Mouse (Mus musculus): Measurements from ENCODE around the gene Kcnk12.

Kcnk12 gene

DNA sequence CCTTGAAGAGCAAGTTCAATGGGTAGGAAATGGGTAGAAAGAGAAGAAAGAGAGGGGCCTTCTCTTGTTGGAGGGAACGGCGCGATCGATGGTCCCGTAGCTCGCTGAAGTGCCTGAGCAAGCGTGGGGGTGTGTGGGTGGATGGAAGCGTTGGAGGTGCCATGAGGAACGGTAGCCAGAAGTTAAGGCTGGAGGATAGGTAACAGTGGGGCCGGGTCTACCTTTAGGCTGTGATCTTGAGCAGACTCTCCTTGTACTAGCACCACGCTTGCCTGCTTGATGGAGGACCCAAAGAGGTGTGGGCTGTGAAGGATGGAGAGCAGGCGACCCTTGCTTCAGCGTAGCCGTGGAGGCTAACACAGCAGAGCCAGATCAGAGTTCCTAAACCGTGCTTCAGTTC lies 12.1 kb downstream of the Kcnk12 start:
- DNase-seq (ENCODE audit: low spot score): no peak

DNA sequence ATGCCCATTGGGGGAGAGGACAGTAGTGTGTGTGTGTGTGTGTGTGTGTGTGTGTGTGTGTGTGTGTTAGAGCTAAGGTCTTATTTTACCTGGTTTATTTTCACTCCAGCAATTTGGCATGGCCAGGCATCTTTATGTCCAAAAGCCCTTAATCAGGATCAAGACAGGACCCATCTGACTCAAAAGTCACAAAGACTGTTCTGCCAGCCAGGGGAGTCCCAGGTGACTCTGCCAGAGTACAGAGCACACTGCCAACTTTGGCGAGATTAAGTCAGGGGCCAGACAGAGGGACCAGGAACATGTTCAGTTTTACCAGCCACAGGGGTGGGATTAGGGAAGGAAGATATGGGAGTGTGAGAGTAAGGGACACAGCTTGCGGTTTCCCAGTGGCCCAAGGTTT lies 12.9 kb downstream of the Kcnk12 start:
- DNase-seq (ENCODE audit: low spot score): no peak

DNA sequence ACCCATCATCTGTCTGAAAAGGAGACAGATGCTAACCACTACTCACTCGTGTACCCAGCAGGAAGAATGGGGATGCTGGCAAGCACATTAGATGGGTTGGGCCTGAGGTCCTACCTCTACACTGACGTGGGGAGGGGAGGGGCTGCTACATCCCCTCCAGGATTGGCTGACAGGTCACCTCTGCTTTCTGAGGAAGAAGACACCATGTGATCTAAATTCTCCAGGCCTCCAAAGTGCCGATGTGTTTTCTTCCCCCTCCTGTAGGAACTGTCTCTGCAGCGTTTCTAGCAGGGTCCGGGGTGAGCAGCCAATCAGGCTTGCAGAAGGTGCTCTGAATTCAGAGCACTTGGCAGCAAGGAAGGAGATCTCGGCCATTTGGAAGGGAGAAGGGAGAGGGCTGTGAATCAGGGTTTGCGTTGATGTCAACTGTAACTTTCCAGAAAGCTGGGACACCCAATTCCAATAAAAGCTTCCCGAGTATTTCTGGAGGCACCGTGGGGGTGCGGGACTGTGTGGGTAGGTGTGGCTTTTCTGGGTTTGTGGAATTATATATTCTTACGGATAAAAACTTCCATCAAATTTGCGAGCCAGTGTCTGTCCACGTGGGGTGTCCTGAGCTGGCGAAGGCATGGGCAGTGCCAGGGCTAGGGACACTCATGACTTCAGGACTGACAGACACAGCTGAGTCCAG lies 13.5 kb downstream of the Kcnk12 start:
- DNase-seq (ENCODE audit: low spot score): no peak

DNA sequence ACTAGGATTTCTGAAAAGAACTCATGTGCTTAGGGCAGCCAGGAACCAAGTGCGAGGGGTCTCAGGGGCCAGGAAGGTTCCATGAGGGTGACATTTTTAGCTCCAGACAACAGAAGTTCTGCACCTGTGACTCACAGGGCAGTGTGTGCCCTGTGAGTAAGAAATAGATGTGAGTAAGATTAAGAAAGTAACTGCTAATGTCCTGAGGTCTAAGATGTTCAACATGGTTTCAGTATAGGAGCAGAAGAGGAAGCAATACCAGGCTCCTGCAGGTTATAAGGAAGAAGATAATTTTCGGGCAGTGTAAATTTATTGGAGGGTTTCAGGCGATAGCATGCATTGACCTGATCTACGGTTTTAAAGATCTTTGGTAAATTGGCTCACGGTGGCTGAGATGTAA lies 16.6 kb downstream of the Kcnk12 start:
- no peak for DNase-seq (ENCODE audit: low spot score)

DNA sequence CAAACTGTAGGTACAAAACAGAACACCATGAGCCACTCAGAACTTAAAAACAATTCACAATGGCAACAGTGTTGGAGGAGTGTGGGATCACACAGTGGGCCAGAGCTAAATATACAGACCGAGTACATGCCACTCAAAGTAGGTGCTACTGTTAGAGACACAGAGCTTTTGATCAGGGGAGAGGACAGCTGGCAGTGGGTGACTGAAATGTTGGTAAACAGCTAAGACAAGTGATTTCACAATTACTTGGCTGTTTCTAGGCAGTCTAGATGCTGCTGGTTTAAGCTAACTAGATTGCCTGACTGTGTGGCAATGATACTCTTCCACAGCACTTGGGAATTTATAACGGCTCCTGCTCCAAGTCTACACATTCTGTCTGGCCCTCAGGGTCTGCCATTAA lies 17.6 kb downstream of the Kcnk12 start:
- DNase-seq (ENCODE audit: low spot score): no peak

DNA sequence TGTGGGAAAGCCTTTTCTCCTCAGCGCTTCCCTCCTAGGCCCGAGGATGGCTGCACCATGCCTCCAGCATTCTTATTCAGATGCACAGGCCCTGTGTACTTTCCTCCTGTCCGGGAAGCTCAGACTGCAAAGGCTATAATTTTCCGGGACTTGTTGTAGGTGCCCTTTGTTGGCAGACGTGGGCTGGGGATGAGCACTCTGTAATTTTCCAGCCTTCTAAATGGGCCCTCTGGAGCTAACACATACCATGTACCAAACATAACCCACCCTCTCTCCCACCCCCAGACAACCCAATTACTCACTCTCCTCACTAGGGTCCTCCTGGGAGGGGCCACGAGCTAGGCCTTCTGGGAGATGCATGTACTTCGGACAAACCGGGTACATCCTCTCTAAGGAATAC lies 22.8 kb downstream of the Kcnk12 start:
- no peak for DNase-seq (ENCODE audit: low spot score)

DNA sequence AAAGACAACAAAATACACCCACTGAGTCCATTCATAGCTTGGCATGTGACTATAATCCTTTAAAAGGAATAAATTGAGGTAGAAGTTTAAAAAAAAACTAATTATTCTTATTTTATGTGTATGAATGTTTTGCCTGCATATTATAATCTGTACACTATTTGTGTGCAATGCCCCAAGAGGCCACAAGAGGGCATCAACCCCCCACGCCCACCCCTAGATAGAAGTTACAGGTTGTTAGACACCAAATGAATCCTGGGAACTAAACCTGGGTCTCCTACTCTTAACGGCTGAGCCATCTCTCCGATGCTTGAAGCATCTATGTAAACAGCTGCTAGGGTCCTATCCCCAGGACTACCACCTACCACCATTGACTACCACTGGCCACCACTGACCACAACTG lies 24.6 kb downstream of the Kcnk12 start:
- peak; percentile 15 for DNase-seq (ENCODE audit: low spot score)

DNA sequence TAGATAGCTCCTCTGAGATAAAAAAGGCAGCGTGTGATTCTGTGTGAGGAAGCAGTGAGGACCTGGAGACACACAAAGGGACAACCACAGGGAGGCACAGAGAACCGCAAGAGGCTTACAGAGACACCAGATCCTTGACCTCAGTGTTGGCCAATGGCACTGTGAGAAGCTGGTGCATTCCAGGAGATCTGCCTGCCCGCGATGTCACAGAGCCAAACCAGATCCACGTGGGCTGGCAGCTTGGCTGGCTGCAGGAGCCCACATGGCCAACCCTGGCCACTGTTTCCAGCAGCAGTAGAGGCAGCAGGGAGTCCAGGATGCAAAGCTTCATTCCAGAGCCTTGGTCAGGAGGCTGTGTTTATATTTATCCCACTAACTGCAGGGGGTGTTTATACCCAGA lies 27.0 kb downstream of the Kcnk12 start:
- no peak for DNase-seq (ENCODE audit: low spot score)

DNA sequence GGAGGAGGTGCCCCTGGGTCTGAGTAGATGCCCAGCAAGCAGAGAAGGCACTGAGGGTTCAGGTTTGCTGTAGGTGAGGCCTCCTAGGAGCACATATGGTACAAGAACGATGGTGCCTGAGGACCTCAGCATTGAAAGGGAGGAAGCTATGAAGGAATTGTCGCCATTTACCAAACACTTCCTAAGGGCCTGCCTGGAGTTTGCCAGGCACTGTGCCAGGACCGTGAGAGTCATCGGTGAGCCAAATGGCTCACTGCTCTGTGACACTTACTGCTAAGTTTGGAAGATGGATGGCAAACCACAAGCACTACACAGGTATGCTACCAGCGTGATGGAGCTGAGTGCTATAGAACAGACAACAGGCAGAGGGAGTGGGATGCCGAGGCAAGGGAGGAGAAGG lies 30.9 kb downstream of the Kcnk12 start:
- DNase-seq (ENCODE audit: low spot score): no peak

DNA sequence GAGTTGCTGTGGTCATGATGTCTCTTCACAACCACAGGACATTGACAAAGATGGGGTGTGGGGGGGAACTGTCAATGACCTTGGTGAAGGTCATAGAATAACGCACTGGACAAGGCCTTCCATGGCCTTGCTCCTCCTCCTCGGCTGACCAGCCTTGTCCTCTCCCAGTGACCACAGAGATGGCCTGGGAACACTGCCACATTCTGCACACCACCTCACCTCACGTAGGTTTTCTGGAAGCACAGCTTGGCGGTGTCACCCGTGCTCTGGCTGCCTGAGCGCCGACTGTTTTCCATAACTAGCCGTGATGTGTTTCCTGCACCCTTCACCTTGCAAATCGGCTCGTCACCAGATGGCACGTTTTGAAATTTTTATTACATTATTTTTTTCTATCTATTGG lies 32.8 kb downstream of the Kcnk12 start:
- no peak for DNase-seq (ENCODE audit: low spot score)

DNA sequence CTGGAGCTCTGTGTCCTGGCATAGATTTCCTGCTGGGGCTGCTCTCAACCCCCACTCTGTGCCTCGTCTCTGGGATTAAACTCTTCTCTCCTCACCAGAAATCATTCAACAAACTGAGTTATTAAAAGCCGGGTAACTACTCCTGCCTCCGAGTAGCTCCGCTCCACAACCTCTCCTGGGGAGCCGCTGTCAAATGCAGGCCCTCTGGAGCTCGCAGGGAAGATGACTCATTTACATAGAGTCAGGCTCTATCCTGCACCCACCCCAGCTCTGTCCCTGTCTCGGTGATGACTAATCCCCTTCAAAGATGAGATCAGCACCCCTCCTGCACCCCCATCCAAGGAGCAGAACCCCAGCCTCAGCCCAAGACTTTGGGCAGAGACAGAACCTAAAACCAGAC lies 34.6 kb downstream of the Kcnk12 start:
- DNase-seq (ENCODE audit: low spot score): no peak

DNA sequence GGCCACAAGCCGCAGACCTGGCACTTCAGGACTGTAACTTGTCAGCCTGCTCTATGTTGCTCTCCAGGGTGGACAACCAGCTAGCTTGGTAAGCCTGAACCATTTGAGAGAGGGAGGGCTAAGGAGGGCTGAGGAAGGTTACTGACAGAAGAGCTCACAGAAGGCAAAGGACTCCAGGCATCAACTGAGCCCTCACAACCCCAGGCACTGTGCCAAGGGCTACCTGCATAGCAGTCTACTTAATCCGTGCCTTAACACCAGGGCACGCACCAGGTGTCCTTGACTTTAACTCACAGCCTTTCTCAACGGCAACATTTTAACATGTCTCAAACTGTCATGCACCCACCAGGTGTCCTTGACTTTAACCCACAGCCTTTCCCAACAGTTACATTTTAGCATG lies 37.5 kb downstream of the Kcnk12 start:
- no peak for DNase-seq (ENCODE audit: low spot score)

DNA sequence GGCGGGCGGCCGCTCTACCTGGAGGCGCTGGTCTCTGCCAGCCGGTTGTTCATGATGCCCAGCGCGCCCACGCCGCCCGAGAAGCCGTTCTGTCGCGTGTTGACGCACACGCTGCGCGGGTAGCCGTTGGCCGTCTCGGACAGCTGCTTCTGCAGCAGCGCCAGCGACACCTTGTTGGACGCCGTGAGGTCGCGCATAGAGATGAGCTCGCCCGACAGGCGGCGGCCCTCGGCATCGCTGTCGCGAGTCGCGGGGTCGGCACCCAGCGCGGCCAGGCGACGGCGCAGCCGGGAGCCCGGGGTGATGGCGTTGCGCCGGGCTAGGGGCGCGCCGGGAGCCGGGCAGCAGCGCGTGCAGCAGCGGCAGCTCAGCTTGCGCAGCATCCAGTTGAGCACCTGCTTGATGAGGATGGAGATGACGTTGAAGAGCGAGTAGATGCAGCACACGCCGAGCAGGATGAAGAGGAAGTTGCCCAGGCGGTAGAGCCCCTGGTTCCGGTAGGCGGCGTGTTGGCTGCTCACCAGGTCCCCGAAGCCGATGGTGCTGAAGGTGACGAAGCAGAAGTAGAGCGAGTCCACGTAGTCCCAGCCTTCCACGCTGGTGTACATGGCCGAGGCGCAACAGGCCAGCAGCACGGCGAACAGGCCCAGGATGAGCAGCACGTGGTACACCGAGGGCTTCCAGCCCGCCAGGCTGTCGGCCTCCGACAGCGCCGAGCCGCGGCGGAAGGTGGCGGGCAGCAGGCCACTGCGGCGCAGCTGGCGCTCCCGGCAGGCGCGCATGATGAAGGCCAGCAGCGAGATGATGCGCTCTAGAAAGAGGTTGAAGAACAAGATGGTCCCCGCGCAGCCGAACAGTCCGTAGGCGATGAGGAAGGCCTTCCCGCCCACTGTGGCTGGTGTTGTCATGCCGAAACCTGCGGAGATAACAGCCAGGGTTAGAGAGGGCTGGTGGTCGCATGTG lies 51.6 kb downstream of the Kcnk12 start:
- peak; percentile 66 for DNase-seq (ENCODE audit: low spot score)

DNA sequence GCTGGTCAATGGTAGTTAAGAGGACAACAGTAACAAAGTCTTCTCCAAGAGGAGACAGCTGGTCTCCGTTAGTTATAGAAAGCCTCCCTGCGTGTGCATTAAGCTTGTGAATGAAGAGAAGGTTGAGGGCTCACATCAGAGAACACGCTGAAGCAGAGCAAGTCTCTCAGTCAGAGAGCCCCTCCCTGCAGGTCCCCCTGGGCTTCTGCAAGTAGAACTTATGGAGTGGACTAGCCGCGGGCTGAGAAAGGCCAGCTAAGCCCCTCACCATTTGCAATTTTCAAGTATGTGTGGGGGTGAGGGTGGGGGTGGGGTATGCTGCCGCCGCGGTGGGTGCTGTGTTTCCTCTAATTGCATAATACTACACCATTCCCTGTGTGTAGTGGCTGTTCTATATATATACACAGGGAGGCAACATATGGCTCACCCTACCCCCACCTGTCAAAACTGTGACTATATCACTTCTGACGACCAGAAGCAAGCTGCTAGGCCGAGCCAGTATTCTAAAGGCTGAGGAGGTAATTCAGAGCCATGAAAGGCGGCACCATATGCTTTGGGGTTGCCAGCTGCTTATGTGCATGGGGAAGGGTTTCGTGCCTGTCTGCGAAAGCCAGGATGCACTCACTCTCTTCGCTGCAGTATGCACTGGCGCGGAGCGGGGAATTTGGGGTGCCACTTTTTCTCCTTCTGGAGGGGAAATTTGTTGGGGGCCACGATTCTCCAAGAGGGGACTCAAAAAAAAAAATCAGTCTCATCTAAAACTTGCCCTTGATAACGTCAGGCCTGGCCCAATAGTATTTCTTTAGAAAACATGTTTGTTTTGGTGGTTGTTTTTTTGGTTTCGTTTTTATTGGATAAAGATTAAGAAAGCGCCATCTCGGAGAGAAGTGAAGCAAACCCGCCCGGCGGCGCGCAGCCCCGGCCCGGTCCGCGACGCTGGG lies 52.5 kb downstream of the Kcnk12 start:
- peak; percentile 76 for DNase-seq (ENCODE audit: low spot score)

DNA sequence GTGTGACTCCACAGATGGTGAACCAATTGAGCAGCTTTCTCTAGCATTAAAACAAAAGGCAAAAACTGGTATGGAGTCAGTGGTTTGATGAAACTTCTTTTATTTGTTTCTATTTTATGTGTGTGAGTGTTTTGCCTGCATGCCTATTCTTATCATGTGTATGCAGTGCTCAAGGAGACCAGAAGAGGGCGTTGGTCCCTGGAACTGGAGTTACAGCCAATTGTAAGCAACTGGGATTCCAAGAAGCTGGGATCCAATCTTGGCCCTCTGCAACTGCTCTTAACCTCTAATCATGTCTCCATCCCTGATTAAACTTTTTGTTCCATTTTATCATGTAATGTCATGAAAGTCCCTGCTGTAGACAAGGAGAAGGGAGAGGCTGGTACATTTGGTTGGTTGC lies 58.0 kb downstream of the Kcnk12 start:
- DNase-seq (ENCODE audit: low spot score): no peak

DNA sequence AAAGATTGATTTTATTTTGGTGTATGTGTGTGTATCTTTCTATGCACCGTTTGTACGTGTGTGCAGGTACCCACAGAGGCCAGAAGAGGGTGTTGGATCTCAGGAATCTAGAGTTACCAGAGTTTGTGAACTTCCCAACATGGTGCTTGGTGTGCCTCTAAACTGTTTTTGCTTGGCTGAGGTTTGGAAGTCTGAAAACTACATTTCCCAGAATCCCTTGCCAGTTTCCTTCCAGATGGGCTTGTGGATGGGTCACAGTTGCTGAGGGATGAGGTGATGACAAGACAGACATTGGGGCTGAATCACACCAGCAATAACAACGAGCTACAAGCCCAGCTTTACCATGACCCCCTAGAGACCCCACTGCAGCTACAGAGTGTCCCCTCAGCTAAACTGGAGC lies 60.6 kb downstream of the Kcnk12 start:
- no peak for DNase-seq (ENCODE audit: low spot score)

DNA sequence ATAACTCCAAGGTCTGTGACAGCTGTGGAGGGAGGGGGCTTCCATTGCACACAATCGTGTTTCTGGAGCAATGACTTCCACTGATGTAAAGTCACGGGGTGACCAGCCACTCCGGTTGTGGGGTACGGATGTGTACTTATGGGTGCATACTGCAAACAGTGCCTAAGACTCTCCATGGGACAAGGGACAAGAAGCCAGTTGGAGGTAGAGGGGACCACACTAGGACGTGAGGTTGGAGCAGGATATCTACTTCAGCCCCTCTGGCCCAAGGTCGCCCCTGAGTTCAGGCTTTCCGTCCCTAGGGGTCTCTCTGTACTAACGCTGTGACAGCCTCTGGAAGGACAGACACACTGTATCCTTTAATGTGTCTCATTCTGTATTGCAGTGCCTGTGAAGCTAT lies 63.3 kb downstream of the Kcnk12 start:
- DNase-seq (ENCODE audit: low spot score): no peak

DNA sequence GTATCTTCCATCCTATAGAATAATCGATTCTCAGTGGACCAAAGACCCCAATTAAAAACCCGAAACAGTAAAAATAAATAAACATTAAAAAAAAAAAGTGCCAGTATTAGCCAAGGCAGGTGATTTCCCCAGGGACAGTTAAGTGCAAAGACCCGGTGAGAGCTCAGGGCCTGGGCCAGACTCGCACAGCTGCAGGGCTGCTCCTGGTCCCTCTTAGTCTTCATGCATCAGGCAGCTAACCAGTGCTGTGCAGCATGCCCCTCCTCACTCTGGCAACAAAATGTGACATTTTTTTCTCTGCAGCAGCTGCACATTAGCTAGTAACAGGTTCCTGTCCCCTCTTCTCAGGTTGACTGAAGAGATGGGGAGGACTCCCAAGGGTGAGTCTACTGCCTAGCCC lies 65.8 kb downstream of the Kcnk12 start:
- no peak for DNase-seq (ENCODE audit: low spot score)

DNA sequence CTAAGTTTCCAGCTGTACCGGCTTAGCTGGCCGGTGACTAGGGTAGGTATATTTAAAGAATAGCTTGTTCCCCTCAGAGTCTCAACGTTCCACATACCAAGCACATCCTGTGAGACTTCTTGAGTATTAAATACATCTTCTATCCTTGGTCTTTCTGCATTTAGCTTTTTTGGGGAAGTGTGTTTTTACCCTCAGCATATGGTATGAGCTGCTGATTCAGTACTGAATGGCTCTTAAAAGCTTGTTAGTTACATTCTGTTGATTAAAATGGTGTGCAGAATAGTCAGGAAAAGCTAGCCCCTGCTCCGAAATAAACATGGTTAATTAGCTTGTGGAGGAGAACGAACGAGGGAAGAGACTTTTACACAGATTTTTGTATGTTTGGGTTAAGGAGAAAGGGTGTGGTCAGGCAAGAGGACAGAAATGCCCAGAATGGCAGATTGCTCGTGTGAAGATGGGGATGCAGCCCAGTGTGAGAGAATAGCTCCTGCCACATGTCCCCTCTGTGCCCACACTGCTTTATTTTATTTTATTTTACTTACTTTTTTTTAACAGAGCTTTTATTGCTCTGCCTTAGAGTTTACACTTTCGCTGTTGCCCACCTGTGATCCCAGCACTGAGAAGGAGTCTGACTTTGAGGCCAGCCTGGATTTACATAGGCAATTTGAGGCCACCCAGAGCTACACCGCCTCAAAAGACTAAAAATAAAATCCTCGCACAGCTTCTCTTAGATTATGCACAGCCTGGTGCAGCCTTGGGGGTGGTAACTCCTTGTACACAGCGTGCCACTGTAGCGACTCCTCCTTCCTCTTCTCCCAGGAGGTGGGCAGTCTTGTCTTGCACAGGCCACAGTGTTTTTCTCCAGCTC lies 71.1 kb downstream of the Kcnk12 start:
- no peak for DNase-seq (ENCODE audit: low spot score)

DNA sequence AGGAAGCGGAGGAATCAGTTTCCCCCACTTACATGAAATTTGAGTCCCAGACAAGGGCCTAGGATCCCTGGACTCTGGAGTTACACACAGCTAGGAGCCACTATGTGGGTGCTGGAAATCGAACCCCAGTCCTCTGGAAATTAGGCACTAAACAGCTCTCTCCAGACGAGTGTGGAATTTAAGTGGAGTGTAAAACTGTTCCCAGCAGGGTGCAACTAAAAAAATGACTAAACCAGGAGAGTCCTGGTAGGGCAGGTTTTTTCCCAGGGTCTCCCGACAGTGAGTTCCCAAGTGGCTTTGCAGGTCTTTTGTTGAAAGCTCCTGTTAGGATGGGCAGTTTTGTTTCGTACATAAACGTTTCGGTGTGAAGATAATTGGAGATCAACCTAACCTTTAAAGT lies 73.1 kb downstream of the Kcnk12 start:
- DNase-seq (ENCODE audit: low spot score): no peak

DNA sequence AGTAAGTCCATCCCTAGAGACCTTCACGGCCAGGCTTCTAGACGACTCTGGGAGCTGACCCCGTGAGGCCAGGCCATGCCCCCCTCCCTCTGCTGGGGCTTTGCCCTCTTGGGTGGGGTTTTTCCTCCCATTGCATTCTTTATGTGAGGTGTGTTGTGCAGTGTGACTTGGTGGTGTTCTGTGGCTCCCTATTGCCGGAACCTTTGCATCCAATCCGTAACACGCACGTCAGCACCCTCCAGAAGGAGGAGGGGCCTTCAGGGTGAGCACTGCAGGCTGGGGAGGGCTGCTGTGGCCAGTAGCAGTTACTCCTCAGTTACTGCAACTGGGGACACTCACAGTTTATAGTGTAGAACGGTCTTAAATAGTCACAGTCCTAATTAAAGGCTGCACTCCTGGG lies 97.7 kb downstream of the Kcnk12 start:
- no peak for DNase-seq (ENCODE audit: low spot score)

Measured in retina, embryonic 14.5 days (tissue).